Comparison of ENCODE assay signal across 14 mouse cellular contexts in the genomic region with DNA sequence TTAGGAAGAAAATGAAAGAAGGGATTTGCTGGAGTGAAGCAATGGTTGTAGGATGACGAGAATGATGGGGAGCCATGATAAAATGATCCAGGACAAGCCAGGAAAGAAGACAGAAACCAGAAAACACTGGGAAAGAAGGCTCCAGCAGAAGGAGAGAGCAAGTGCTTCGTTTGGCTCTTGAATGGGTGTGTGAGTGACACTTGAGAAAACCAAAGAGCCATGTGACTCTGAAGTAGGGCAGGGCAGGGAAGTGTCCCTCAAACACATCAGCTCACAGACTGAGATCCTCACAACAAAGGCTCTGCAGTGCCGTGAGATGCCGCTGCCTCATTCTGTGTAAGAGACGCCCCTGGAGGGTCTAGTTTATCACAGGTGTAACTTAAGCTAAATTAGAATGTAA. TPM values are rescaled to one million over a fixed set of nuclear protein-coding genes. Genes with fewer than 3 reads are reported as not detected.
"Had no signal": no experiment of that assay in that cellular context is flagged by ENCODE, and none has a peak within 500 bp of the region (broad histone marks: within the 10 kb centered on the region; RNA-seq: fewer than 3 reads in every experiment).

No protein-coding gene starts in this region.

- H3K4me2 ChIP-seq: kidney, embryonic 15.5 days; liver, embryonic 12.5 days; midbrain, embryonic 13.5 days; neural tube, embryonic 15.5 days had no signal

- H3K27me3 ChIP-seq: kidney, embryonic 15.5 days; liver, embryonic 12.5 days; midbrain, embryonic 13.5 days; neural tube, embryonic 15.5 days had no signal

- H3K9me3 ChIP-seq: kidney, embryonic 15.5 days; limb, embryonic 10.5 days; liver, embryonic 12.5 days; midbrain, embryonic 13.5 days; neural tube, embryonic 15.5 days had no signal

- ATAC-seq: hindbrain, postnatal 0 days; liver, embryonic 12.5 days; midbrain, embryonic 13.5 days had no signal

- H3K9ac ChIP-seq: kidney, embryonic 15.5 days; liver, embryonic 12.5 days; midbrain, embryonic 13.5 days; neural tube, embryonic 15.5 days had no signal

- H3K27ac ChIP-seq: hindbrain, postnatal 0 days; kidney, embryonic 15.5 days; left cerebral cortex, adult 2 months; limb, embryonic 10.5 days; liver, embryonic 12.5 days; midbrain, embryonic 13.5 days; neural tube, embryonic 15.5 days had no signal

- H3K36me3 ChIP-seq: limb, embryonic 10.5 days; liver, embryonic 12.5 days; midbrain, embryonic 13.5 days; neural tube, embryonic 15.5 days had no signal

- H3K4me3 ChIP-seq: kidney, embryonic 15.5 days; left cerebral cortex, adult 2 months; limb, embryonic 10.5 days; liver, embryonic 12.5 days; midbrain, embryonic 13.5 days; myocyte; neural tube, embryonic 15.5 days had no signal

- DNase-seq: kidney, adult 2 months; kidney, postnatal 14 days; right cerebral cortex, adult 18-20 months; right cerebral cortex, postnatal 25 days; thymus, adult 2 months; thymus, postnatal 4 days had no signal

- H3K4me1 ChIP-seq: kidney, embryonic 15.5 days; limb, embryonic 10.5 days; liver, embryonic 12.5 days; midbrain, embryonic 13.5 days; neural tube, embryonic 15.5 days had no signal

RNA-seq across cellular contexts. Expression of a gene that starts 29.6 kb away (rescaled TPM):
- polyA plus RNA-seq: myocyte had no signal
